Mouse (Mus musculus) bone marrow macrophage, adult 2 months (primary cell): ENCODE data around the gene Arhgap1.

Experiments used
- CTCF ChIP-seq: IDR thresholded peaks from 2 replicates; pipeline ENCODE4 v1.5.1; 2012; ENCODE audit warnings: low read depth, mild to moderate bottlenecking, low read length, moderate library complexity
- POLR2A ChIP-seq: IDR thresholded peaks from 2 replicates; pipeline ENCODE4 v1.6.1; 2012; ENCODE audit warnings: mild to moderate bottlenecking, low read depth, low read length, borderline replicate concordance

- TF ChIP-seq CTCF: no peak
- TF ChIP-seq POLR2A: no peak
Measured at GRCm38 (mm10) chr2:91634841-91635240, 14.8 kb upstream of the Arhgap1 start.
